Mouse (Mus musculus): ENCODE measurements around the gene Fxyd1.

DNA sequence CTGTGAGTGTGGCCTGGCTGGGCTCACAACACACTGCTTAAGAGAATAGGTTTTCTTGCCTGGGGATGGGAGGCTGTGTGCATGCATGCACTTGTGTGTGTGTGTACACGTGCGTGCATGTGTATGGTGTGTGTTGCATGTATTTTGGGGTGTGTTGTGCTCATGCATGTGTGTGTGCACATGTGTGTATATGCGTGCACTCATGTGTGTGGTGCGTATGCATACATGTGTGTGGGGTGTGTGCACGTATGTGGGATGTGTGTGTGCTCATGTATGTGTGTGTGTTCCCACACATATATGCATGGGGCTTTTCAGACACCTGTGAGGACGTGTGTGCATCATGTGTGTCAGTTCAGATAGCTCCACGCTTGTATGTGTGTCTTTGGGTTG, 3.6 kb upstream of the Fxyd1 start:
- TF ChIP-seq CTCF (IDR thresholded peaks at IDR 0.05; ENCODE audit: low read depth, low read length): no peak
- TF ChIP-seq POLR2A (IDR thresholded peaks at IDR 0.05; ENCODE audit: borderline replicate concordance, low read depth, low read length): no peak

All from bone marrow macrophage, adult 2 months (primary cell).